Mouse (Mus musculus): ENCODE measurements around the gene Olfr310.

The Olfr310 gene

DNA sequence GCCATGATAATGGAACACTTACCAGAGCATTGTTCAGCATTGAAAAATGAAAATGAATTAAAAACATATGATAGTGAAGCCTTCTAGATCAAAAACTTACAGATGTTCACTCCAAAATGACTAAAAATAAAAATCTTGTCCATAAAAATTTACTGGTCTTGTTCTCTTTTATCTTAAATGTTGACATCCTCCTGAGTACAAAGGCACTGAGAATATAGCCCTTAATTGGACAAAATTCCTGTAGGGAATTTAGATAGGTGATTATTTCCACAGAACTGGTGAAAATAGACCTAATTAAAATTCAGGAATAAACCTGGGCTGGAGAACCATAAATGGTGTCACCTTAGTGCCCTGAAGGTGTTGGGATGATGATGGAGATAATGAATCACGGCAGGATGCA lies at the start of gene Olfr310:
Gene Olfr310, minus strand, starts transcription at position 101 of the 400 bp plus-strand sequence.
- no peak for DNase-seq (ENCODE audit: low spot score)

DNA sequence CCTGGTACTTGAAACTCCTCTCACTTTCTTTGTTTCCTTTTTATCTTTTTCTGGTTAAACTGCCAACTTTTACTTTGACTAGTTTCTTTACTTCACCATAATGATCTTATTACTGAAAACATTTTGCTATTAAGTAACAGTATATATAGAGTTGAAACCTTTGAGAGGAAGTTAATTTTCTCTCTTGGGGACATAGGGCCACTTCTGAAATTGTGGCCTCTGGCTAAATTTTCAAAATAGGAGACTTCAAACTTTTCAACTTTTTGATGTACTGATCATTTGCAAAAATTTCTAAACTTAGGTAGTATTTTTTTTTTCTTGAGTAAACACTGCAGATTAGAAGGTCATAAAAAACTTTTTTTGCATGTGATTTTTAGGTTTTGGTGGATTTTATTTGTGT lies 48.6 kb upstream of the Olfr310 start, which contains the start of gene Olfr308:
Gene Olfr308, minus strand, starts transcription at position 101 of the 400 bp plus-strand sequence.
- DNase-seq (ENCODE audit: low spot score), result no peak

DNA sequence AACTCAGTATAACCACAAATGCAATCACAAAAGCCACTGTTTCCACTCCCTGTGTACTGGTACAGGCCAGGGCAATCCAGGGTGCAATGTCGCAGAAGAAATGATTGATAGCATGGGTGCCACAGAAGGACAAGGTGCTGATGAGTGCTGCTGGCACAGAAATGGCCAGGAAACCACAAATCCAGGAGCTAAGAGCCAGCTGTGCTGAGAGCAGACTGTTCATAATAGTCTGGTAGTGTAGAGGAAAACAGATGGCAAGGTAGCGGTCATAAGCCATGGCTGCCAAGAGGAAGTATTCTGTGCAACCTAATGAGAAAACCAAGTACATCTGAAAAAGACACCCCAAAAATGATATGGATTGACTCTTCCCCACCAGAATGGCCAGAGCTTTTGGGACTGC lies 44.4 kb upstream of the Olfr310 start:
- DNase-seq (ENCODE audit: low spot score), result no peak

DNA sequence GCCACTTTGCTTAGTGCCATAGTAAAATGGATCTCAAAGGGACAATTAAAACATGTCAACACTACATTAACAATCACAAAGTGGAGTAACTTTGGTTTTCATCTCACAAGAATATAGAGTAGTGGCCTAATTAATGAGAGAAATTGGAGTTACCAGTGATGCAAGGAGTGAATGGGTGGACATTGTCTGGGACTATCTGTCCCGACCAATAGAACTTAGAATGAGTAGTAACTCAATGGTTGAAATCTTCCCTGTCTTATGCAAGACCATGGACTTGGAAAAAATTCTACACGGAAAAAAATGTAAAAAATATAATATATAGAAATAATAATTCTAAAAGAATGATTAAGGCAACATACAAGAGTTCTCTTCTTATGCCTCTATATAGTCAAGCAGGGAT lies 36.6 kb upstream of the Olfr310 start, which contains the start of gene Olfr309:
Gene Olfr309, minus strand, starts transcription at position 101 of the 400 bp plus-strand sequence.
- no peak for DNase-seq (ENCODE audit: low spot score)

DNA sequence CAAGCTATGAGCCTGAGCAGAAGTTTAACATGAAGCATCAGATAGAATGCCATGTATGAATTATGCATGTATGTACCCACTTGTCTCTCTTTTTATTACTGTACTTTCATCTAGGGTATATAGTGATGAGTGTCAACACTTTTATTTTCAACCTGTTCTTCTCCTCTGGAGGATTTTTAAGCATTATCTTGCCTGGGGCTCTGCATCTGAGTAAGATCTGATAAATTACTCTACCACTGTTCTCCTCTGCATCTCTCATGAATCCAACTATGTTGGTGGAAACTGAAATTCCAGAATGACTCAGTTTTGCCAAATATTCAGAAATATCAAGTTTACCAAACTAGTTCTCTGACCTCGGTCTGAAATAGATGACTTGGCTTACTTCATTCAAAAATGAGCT lies 30.8 kb downstream of the Olfr310 start, which contains the start of gene Vmn2r76:
Gene Vmn2r76, minus strand, starts transcription at position 101 of the 400 bp plus-strand sequence.
- no peak for DNase-seq (ENCODE audit: low spot score)

Measured in urinary bladder, postnatal 14 days (tissue).